Mouse (Mus musculus) liver, adult 2 months (tissue): ENCODE measurements around the gene Capg.

ENCODE experiments used
- CTCF ChIP-seq: fragments of 200-500 bp; IDR thresholded peaks from 2 replicates; pipeline ENCODE4 v1.5.1; 2011; ENCODE audit warnings: low read depth, low read length, control low read depth
- POLR2A ChIP-seq: fragments of 200-500 bp; IDR thresholded peaks from 2 replicates; pipeline ENCODE4 v1.6.1; 2011; ENCODE audit warnings: low read length, control low read depth; ENCODE audit not compliant: insufficient read depth; ENCODE audit errors: extremely low read depth

- no peak for TF ChIP-seq POLR2A
- no peak for TF ChIP-seq CTCF
Measured at GRCm38 (mm10) chr6:72565506-72565905, 21.3 kb downstream of the Capg start.
